ENCODE assay signal across 8 mouse cellular contexts in genomic region chr2:128284822-128285421, GRCm38 (mm10).
DNase-seq lines count a peak whose midpoint lies in the region; ATAC-seq lines count a peak whose summit lies in the region.

No protein-coding gene starts in this region.

- H3K9ac ChIP-seq in intestine, embryonic 15.5 days, result no peak overlapping the region
- no peak overlapping the region for H3K9ac ChIP-seq in midbrain, embryonic 15.5 days

- intact Hi-C loops in left cerebral cortex, postnatal 14 days (cut with DNase I), result no loop called here

- peak; percentile 93 for DNase-seq in adipocyte (ENCODE audit: low spot score)
- DNase-seq in cerebellum, adult 11 months, result peak; percentile 32
- DNase-seq in gastrocnemius, adult 8-10 months (ENCODE audit: low spot score in 2 of 2), result peak; percentile 80 to 82
- DNase-seq in left cerebral cortex, postnatal 14 days (ENCODE audit: low spot score in 2 of 2), result peak; percentile 33 to 51
- DNase-seq in urinary bladder, postnatal 25 days (ENCODE audit: low spot score), result peak; percentile 57
- DNase-seq in thymus, adult 18-20 months, result no peak

- no peak overlapping the region for H3K4me3 ChIP-seq in intestine, embryonic 15.5 days (replicated peaks)
- no peak overlapping the region for H3K4me3 ChIP-seq in midbrain, embryonic 15.5 days

- H3K9me3 ChIP-seq in intestine, embryonic 15.5 days, result no peaks in the 10 kb centered on the region
- no peaks in the 10 kb centered on the region for H3K9me3 ChIP-seq in midbrain, embryonic 15.5 days

- H3K4me1 ChIP-seq in intestine, embryonic 15.5 days (replicated peaks), result peaks cover 8% of the 10 kb centered on the region; the same call in 1 of the 2 replicates
- H3K4me1 ChIP-seq in midbrain, embryonic 15.5 days, result peaks cover 16% of the 10 kb centered on the region

- 47% methylated on average over 7 of the region's 7 CpGs for WGBS in intestine, embryonic 15.5 days
- WGBS in midbrain, embryonic 15.5 days, result 66% methylated on average over 7 of the region's 7 CpGs

- H3K27me3 ChIP-seq in intestine, embryonic 15.5 days (replicated peaks), result no peaks in the 10 kb centered on the region
- H3K27me3 ChIP-seq in midbrain, embryonic 15.5 days (replicated peaks), result no peaks in the 10 kb centered on the region

- peak; percentile 83 for ATAC-seq in intestine, embryonic 15.5 days
- peak; percentile 43 for ATAC-seq in midbrain, embryonic 15.5 days (replicated peaks)

- no peak overlapping the region for H3K4me2 ChIP-seq in intestine, embryonic 15.5 days (replicated peaks)
- no peak overlapping the region for H3K4me2 ChIP-seq in midbrain, embryonic 15.5 days

- no peaks in the 10 kb centered on the region for H3K36me3 ChIP-seq in intestine, embryonic 15.5 days
- no peaks in the 10 kb centered on the region for H3K36me3 ChIP-seq in midbrain, embryonic 15.5 days (replicated peaks)

- no peak overlapping the region for H3K27ac ChIP-seq in intestine, embryonic 15.5 days
- no peak overlapping the region for H3K27ac ChIP-seq in midbrain, embryonic 15.5 days

Comparison
In these comparisons a context has a peak if more than half of its experiments do, and no peak if none do; other contexts are left out.
1. DNase-seq: peak in adipocyte (single experiment), cerebellum, adult 11 months (single experiment), gastrocnemius, adult 8-10 months (2 of 2), left cerebral cortex, postnatal 14 days (2 of 2) and urinary bladder, postnatal 25 days (single experiment); none in thymus, adult 18-20 months (0 of 2).